Comparison of ENCODE assay signal across 23 mouse cellular contexts in the genomic region with DNA sequence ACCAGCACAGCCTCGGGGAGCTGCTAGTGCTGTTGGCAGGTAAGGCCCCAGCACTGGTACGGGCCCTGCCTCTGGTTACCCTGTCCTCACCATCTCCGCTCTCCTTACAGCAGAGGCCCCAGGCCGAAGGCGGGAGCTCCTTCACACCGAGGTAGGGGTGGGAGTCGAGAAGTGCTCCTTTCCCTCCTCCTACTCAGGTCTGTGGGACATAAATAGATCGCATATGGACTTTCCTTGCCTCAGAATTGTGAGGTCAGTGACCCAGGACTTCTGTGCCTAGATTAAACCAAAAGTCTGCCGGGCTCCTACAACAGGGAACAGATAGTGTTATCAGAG. TPM values are rescaled to one million over a fixed set of nuclear protein-coding genes. Genes with fewer than 3 reads are reported as not detected.
"Had no signal": no experiment of that assay in that cellular context is flagged by ENCODE, and none has a peak within 500 bp of the region (broad histone marks: within the 10 kb centered on the region; RNA-seq: fewer than 3 reads in every experiment).

No protein-coding gene starts in this region.

- H3K27ac ChIP-seq: liver, embryonic 15.5 days; midbrain, embryonic 15.5 days; neural tube, embryonic 12.5 days had no signal

- H3K4me2 ChIP-seq: liver, embryonic 11.5 days; liver, embryonic 15.5 days; midbrain, embryonic 15.5 days; neural tube, embryonic 12.5 days had no signal

- ATAC-seq: lung, postnatal 0 days; midbrain, embryonic 15.5 days had no signal

- H3K9ac ChIP-seq: liver, embryonic 15.5 days; midbrain, embryonic 15.5 days; neural tube, embryonic 12.5 days had no signal

- H3K9me3 ChIP-seq: liver, embryonic 15.5 days; midbrain, embryonic 15.5 days; neural tube, embryonic 12.5 days had no signal

- DNase-seq: left cerebral cortex, postnatal 4 days; lung, adult 2 months; lung, postnatal 36 days; spleen, adult 18-20 months; thymus, adult 2 months; thymus, postnatal 25 days had no signal

- H3K4me3 ChIP-seq: liver, embryonic 15.5 days; midbrain, embryonic 15.5 days; neural tube, embryonic 12.5 days had no signal

- H3K27me3 ChIP-seq: liver, embryonic 15.5 days; midbrain, embryonic 15.5 days; neural tube, embryonic 12.5 days had no signal

RNA-seq across cellular contexts. Expression of gene Cplx3, which starts 11.9 kb away (rescaled TPM):
- total RNA-seq: megakaryocyte progenitor cell, adult 5-6 weeks; monocyte, adult 5-6 weeks; neutrophil, adult 5-6 weeks had no signal
- polyA plus RNA-seq: intestine, embryonic 14.5 days; large intestine, adult 2 months; limb, embryonic 14.5 days; liver, embryonic 11.5 days; liver, embryonic 15.5 days; lung, adult 2 months; lung, postnatal 0 days; neural tube, embryonic 12.5 days; stomach, embryonic 14.5 days; urinary bladder, adult 2 months had no signal

RNA-seq across cellular contexts. Expression of gene Lman1l, which starts 26.4 kb away (rescaled TPM):
- total RNA-seq: layer of hippocampus, adult 8-10 months; layer of hippocampus, postnatal 14 days; left cerebral cortex, adult 18-20 months; left cerebral cortex, postnatal 10 days; megakaryocyte progenitor cell, adult 5-6 weeks; monocyte, adult 5-6 weeks had no signal
- polyA plus RNA-seq: intestine, embryonic 14.5 days; limb, embryonic 14.5 days; liver, embryonic 11.5 days; liver, embryonic 15.5 days; lung, postnatal 0 days; midbrain, embryonic 15.5 days; neural tube, embryonic 12.5 days; stomach, embryonic 14.5 days had no signal
